Mouse (Mus musculus): ENCODE measurements around the gene Ankrd13a.
"Not testable (repeated sequence)": the region's sequence is repeated elsewhere in the genome, so short reads cannot be mapped to it uniquely, and the experiment has no call there.

Ankrd13a gene

GRCm38 (mm10) chr5:114829740-114830139, 55.3 kb downstream of the Ankrd13a start:
- DNase-seq (ENCODE audit: low spot score): no peak

- DNase-seq (ENCODE audit: low spot score): no peak
These were observed 62.4 kb downstream of the Ankrd13a start for GRCm38 (mm10) chr5:114836886-114837285.

GRCm38 (mm10) chr5:114840481-114840880, 66.0 kb downstream of the Ankrd13a start:
- not testable (repeated sequence) for DNase-seq (ENCODE audit: low spot score)

GRCm38 (mm10) chr5:114842155-114842554, 67.7 kb downstream of the Ankrd13a start:
- not testable (repeated sequence) for DNase-seq (ENCODE audit: low spot score)

GRCm38 (mm10) chr5:114842674-114843073, 68.2 kb downstream of the Ankrd13a start:
- no peak for DNase-seq (ENCODE audit: low spot score)

GRCm38 (mm10) chr5:114844371-114844770, 69.9 kb downstream of the Ankrd13a start:
- not testable (repeated sequence) for DNase-seq (ENCODE audit: low spot score)

GRCm38 (mm10) chr5:114851565-114852236, 77.2 kb downstream of the Ankrd13a start:
- no peak for DNase-seq (ENCODE audit: low spot score)

- not testable (repeated sequence) for DNase-seq (ENCODE audit: low spot score)
These were observed 78.9 kb downstream of the Ankrd13a start, which contains the start of gene 4930519G04Rik for GRCm38 (mm10) chr5:114853364-114853763. Gene 4930519G04Rik, plus strand, starts transcription at chr5:114853664.

All from lung, postnatal 25 days (tissue).